Mouse (Mus musculus): ENCODE data around the gene Fkbp10. TPM values are rescaled to one million over a fixed set of nuclear protein-coding genes. Genes with fewer than 3 reads are reported as not detected.
A peak's percentile ranks its signal among the peaks of the same experiment; 100 is the strongest.

The Fkbp10 gene
- polyA plus RNA-seq, 1 experiment from 2014 or later, result 20.1 TPM

- peak; percentile 44 for DNase-seq
Observed at GRCm38 (mm10) chr11:100391081-100391883, 24.2 kb upstream of the Fkbp10 start.

GRCm38 (mm10) chr11:100391884-100392345 is 23.6 kb upstream of the Fkbp10 start:
- H3K27ac ChIP-seq (replicated peaks; ENCODE audit: low read depth, low read length), result no peak overlapping the region
- no peak overlapping the region for H3K4me3 ChIP-seq (replicated peaks; ENCODE audit: low read depth, low read length)
- H3K9me3 ChIP-seq (ENCODE audit: control insufficient read depth, low read length), result no peaks in the 10 kb centered on the region
- DNase-seq, result no peak
- ATAC-seq (ENCODE audit: low FRiP score, low TSS enrichment), result no peak
- H3K36me3 ChIP-seq (ENCODE audit: control insufficient read depth, insufficient read depth, low read length), result no peaks in the 10 kb centered on the region
- no peak overlapping the region for H3K9ac ChIP-seq (replicated peaks; ENCODE audit: low read length)
- WGBS, result 70% methylated on average over 7 of the region's 7 CpGs
- H3K4me1 ChIP-seq (ENCODE audit: control insufficient read depth, insufficient read depth, low read length), result peaks cover 19% of the 10 kb centered on the region
- H3K4me2 ChIP-seq (ENCODE audit: low read length), result no peak overlapping the region
- H3K27me3 ChIP-seq (ENCODE audit: control insufficient read depth, insufficient read depth, low read length), result no peaks in the 10 kb centered on the region

More at GRCm38 (mm10) chr11:100391081-100391883, 24.2 kb upstream of the Fkbp10 start:
- Histone ChIP-seq H3K4me3 (replicated peaks; ENCODE audit: low read depth, low read length) (no peak overlapping the region), H3K9me3 (ENCODE audit: control insufficient read depth, low read length) (no peaks in the 10 kb centered on the region), H3K27ac (replicated peaks; ENCODE audit: low read depth, low read length) (no peak overlapping the region), H3K36me3 (ENCODE audit: control insufficient read depth, insufficient read depth, low read length) (0 out of 2 replicates have a peak, but pooled peaks cover 4% of the 10 kb centered on the region), H3K4me2 (ENCODE audit: low read length) (no peak overlapping the region), H3K27me3 (ENCODE audit: control insufficient read depth, insufficient read depth, low read length) (no peaks in the 10 kb centered on the region), H3K9ac (replicated peaks; ENCODE audit: low read length) (no peak overlapping the region), H3K4me1 (ENCODE audit: control insufficient read depth, insufficient read depth, low read length) (peaks cover 15% of the 10 kb centered on the region)
- 67% methylated on average over 9 of the region's 9 CpGs for WGBS
- ATAC-seq (ENCODE audit: low FRiP score, low TSS enrichment), result no peak

GRCm38 (mm10) chr11:100392958-100393357 is 22.5 kb upstream of the Fkbp10 start:
- Histone ChIP-seq H3K27me3 (ENCODE audit: control insufficient read depth, insufficient read depth, low read length) (no peaks in the 10 kb centered on the region), H3K9ac (replicated peaks; ENCODE audit: low read length) (no peak overlapping the region), H3K27ac (replicated peaks; ENCODE audit: low read depth, low read length) (no peak overlapping the region), H3K9me3 (ENCODE audit: control insufficient read depth, low read length) (no peaks in the 10 kb centered on the region), H3K36me3 (ENCODE audit: control insufficient read depth, insufficient read depth, low read length) (no peaks in the 10 kb centered on the region), H3K4me3 (replicated peaks; ENCODE audit: low read depth, low read length) (no peak overlapping the region), H3K4me1 (ENCODE audit: control insufficient read depth, insufficient read depth, low read length) (peaks cover 19% of the 10 kb centered on the region), H3K4me2 (ENCODE audit: low read length) (no peak overlapping the region)
- WGBS, result 92% methylated on average over 5 of the region's 5 CpGs
- ATAC-seq (ENCODE audit: low FRiP score, low TSS enrichment) (no peak), DNase-seq (no peak)

- ATAC-seq (ENCODE audit: low FRiP score, low TSS enrichment) (no peak), DNase-seq (no peak)
- H3K9ac ChIP-seq (replicated peaks; ENCODE audit: low read length), result no peak overlapping the region
- no peaks in the 10 kb centered on the region for H3K36me3 ChIP-seq (ENCODE audit: control insufficient read depth, insufficient read depth, low read length)
- H3K4me1 ChIP-seq (ENCODE audit: control insufficient read depth, insufficient read depth, low read length), result peaks cover 19% of the 10 kb centered on the region
- no peaks in the 10 kb centered on the region for H3K27me3 ChIP-seq (ENCODE audit: control insufficient read depth, insufficient read depth, low read length)
- no peaks in the 10 kb centered on the region for H3K9me3 ChIP-seq (ENCODE audit: control insufficient read depth, low read length)
- no peak overlapping the region for H3K27ac ChIP-seq (replicated peaks; ENCODE audit: low read depth, low read length)
- 81% methylated on average over 7 of the region's 7 CpGs for WGBS
- no peak overlapping the region for H3K4me2 ChIP-seq (ENCODE audit: low read length)
- H3K4me3 ChIP-seq (replicated peaks; ENCODE audit: low read depth, low read length), result no peak overlapping the region
Observed at GRCm38 (mm10) chr11:100393733-100394132, 21.8 kb upstream of the Fkbp10 start.

GRCm38 (mm10) chr11:100394353-100395074 is 21.0 kb upstream of the Fkbp10 start:
- Histone ChIP-seq H3K27ac (replicated peaks; ENCODE audit: low read depth, low read length) (no peak overlapping the region), H3K36me3 (ENCODE audit: control insufficient read depth, insufficient read depth, low read length) (no peaks in the 10 kb centered on the region), H3K4me2 (ENCODE audit: low read length) (peak overlapping the region; percentile 71; the same call in 1 of the 2 replicates), H3K4me1 (ENCODE audit: control insufficient read depth, insufficient read depth, low read length) (peaks cover 19% of the 10 kb centered on the region), H3K4me3 (replicated peaks; ENCODE audit: low read depth, low read length) (peak overlapping the region; percentile 64; the same call in 1 of the 2 replicates), H3K27me3 (ENCODE audit: control insufficient read depth, insufficient read depth, low read length) (no peaks in the 10 kb centered on the region), H3K9ac (replicated peaks; ENCODE audit: low read length) (no peak overlapping the region), H3K9me3 (ENCODE audit: control insufficient read depth, low read length) (no peaks in the 10 kb centered on the region)
- no peak for DNase-seq
- WGBS, result 70% methylated on average over 5 of the region's 5 CpGs
- no peak for ATAC-seq (ENCODE audit: low FRiP score, low TSS enrichment)

- H3K4me3 ChIP-seq (replicated peaks; ENCODE audit: low read depth, low read length), result peak overlapping the region; percentile 64; the same call in 1 of the 2 replicates
- no peak overlapping the region for H3K27ac ChIP-seq (replicated peaks; ENCODE audit: low read depth, low read length)
- H3K4me2 ChIP-seq (ENCODE audit: low read length), result peak overlapping the region; percentile 71
- DNase-seq, result no peak
- WGBS, result 49% methylated on average over 11 of the region's 11 CpGs
- no peak overlapping the region for H3K9ac ChIP-seq (replicated peaks; ENCODE audit: low read length)
- no peaks in the 10 kb centered on the region for H3K27me3 ChIP-seq (ENCODE audit: control insufficient read depth, insufficient read depth, low read length)
- H3K36me3 ChIP-seq (ENCODE audit: control insufficient read depth, insufficient read depth, low read length), result no peaks in the 10 kb centered on the region
- peaks cover 19% of the 10 kb centered on the region for H3K4me1 ChIP-seq (ENCODE audit: control insufficient read depth, insufficient read depth, low read length)
- ATAC-seq (ENCODE audit: low FRiP score, low TSS enrichment), result no peak
- H3K9me3 ChIP-seq (ENCODE audit: control insufficient read depth, low read length), result no peaks in the 10 kb centered on the region
Observed at GRCm38 (mm10) chr11:100395200-100395599, 20.3 kb upstream of the Fkbp10 start.

- H3K27me3 ChIP-seq (ENCODE audit: control insufficient read depth, insufficient read depth, low read length), result no peaks in the 10 kb centered on the region
- H3K36me3 ChIP-seq (ENCODE audit: control insufficient read depth, insufficient read depth, low read length), result no peaks in the 10 kb centered on the region
- H3K4me2 ChIP-seq (ENCODE audit: low read length), result peak overlapping the region; percentile 71
- WGBS, result 32% methylated on average over 17 of the region's 17 CpGs
- ATAC-seq (ENCODE audit: low FRiP score, low TSS enrichment) (no peak), DNase-seq (peak; percentile 21)
- H3K4me3 ChIP-seq (replicated peaks; ENCODE audit: low read depth, low read length), result peak overlapping the region; percentile 64
- H3K9me3 ChIP-seq (ENCODE audit: control insufficient read depth, low read length), result no peaks in the 10 kb centered on the region
- H3K9ac ChIP-seq (replicated peaks; ENCODE audit: low read length), result peak overlapping the region; percentile 73; the same call in 1 of the 2 replicates
- peaks cover 19% of the 10 kb centered on the region for H3K4me1 ChIP-seq (ENCODE audit: control insufficient read depth, insufficient read depth, low read length)
- H3K27ac ChIP-seq (replicated peaks; ENCODE audit: low read depth, low read length), result no peak overlapping the region
Observed at GRCm38 (mm10) chr11:100395861-100396631, 19.5 kb upstream of the Fkbp10 start.

- Histone ChIP-seq H3K9me3 (ENCODE audit: control insufficient read depth, low read length) (no peaks in the 10 kb centered on the region), H3K4me2 (ENCODE audit: low read length) (peak overlapping the region; percentile 71), H3K36me3 (ENCODE audit: control insufficient read depth, insufficient read depth, low read length) (no peaks in the 10 kb centered on the region), H3K4me3 (replicated peaks; ENCODE audit: low read depth, low read length) (peak overlapping the region; percentile 64), H3K27ac (replicated peaks; ENCODE audit: low read depth, low read length) (peak overlapping the region; percentile 72), H3K27me3 (ENCODE audit: control insufficient read depth, insufficient read depth, low read length) (no peaks in the 10 kb centered on the region), H3K4me1 (ENCODE audit: control insufficient read depth, insufficient read depth, low read length) (peaks cover 19% of the 10 kb centered on the region), H3K9ac (replicated peaks; ENCODE audit: low read length) (peak overlapping the region; percentile 73)
- peak; percentile 44 for DNase-seq
- ATAC-seq (ENCODE audit: low FRiP score, low TSS enrichment), result no peak; the same call in none of the 2 replicates
- 3% methylated on average over 42 of the region's 42 CpGs for WGBS
Observed at GRCm38 (mm10) chr11:100396886-100397599, 18.5 kb upstream of the Fkbp10 start.
